Mouse (Mus musculus): ENCODE results near the gene Senp2. TPM values are rescaled to one million over a fixed set of nuclear protein-coding genes. Genes with fewer than 3 reads are reported as not detected.

The Senp2 gene
- polyA plus RNA-seq (2015; fragmentation: Illumina TruSeq; extraction: RNeasy Lipid Tissue Mini Kit (QIAGEN cat#74804); ENCODE audit: insufficient read depth, low replicate concordance) = 94.0 TPM

DNA sequence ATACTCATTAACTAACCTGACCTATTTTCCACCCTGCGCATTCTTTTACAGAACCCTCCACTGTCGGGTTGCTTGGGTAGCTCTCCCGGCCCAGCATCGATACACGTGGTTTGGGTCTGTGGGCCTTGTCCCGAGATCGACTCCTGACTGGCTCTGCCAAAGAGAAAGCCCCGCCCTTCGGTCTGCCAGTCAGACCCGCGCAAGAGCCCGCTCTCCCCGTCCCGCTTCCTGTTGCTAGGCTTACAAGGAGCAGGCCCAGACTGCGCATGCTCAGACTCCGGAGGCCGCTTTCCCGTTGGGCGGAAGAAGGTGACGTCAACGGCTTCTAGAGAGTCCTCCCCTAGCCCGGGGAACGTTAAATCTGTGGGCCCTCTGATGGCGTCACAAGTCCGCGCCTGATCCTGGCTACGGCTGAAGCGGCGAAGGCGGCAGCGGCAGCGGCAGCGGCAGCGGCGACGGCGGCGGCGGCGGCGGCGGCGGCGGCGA is at the start of gene Senp2:
Senp2 (plus strand) TSS at position 386 of the 486 bp plus-strand sequence.

DNA sequence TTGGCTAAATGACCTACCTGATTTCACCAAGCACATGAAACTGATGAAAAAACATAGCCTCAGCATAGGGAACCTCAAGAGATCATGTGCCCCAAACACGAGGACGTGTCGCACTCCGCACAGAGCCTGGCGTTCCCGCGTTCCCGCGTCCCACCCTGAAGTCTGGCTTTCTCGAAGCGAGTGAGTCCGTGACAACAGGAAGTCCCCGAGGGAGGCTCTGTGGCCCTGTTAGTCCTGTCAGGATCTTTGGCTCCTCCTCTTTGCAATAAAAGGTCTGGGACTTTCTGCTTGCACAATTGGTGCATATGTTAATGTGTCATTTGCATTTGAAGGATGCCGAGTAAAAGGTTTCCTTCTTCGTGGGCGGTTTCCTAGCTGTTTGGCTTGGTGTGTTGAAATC is 14.0 kb upstream of the Senp2 start, which contains the start of gene Liph:
Liph (minus strand) TSS at position 360 of the 400 bp plus-strand sequence.

Other genes with a start within 250 kb of the Senp2 start
- 6.4 TPM for gene Ehhadh, start 221.7 kb upstream of the Senp2 start, polyA plus RNA-seq (2015; fragmentation: Illumina TruSeq; extraction: RNeasy Lipid Tissue Mini Kit (QIAGEN cat#74804); ENCODE audit: insufficient read depth, low replicate concordance)
- gene Map3k13, start 215.1 kb upstream of the Senp2 start, polyA plus RNA-seq (2015; fragmentation: Illumina TruSeq; extraction: RNeasy Lipid Tissue Mini Kit (QIAGEN cat#74804); ENCODE audit: insufficient read depth, low replicate concordance) = 0.35 TPM
- 5.1 TPM for gene Tmem41a, start 61.9 kb upstream of the Senp2 start, polyA plus RNA-seq (2015; fragmentation: Illumina TruSeq; extraction: RNeasy Lipid Tissue Mini Kit (QIAGEN cat#74804); ENCODE audit: insufficient read depth, low replicate concordance)
- gene Liph, start 13.8 kb upstream of the Senp2 start, polyA plus RNA-seq (2015; fragmentation: Illumina TruSeq; extraction: RNeasy Lipid Tissue Mini Kit (QIAGEN cat#74804); ENCODE audit: insufficient read depth, low replicate concordance) = 0.21 TPM
- 1.3 TPM for gene Igf2bp2, start 153.8 kb downstream of the Senp2 start, polyA plus RNA-seq (2015; fragmentation: Illumina TruSeq; extraction: RNeasy Lipid Tissue Mini Kit (QIAGEN cat#74804); ENCODE audit: insufficient read depth, low replicate concordance)